Mouse (Mus musculus) midbrain, embryonic 15.5 days (tissue): ENCODE results near the gene Hdac9. TPM values are rescaled to one million over a fixed set of nuclear protein-coding genes. Genes with fewer than 3 reads are reported as not detected.
A peak's percentile ranks its signal among the peaks of the same experiment; 100 is the strongest.

Experiments
- ATAC-seq: fragments of 200-750 bp; cut with Nextera tagmentation; replicated peaks from 2 replicates; pipeline ENCODE4 v1.8.0; 2017; ENCODE audit warnings: moderate TSS enrichment
- H3K27ac ChIP-seq: fragments of 300-500 bp; sonication (generic); 2 replicates; pipeline ENCODE4 v1.5.1; 2015; ENCODE audit warnings: mild to moderate bottlenecking, inconsistent platforms
- H3K27me3 ChIP-seq: fragments of 300-500 bp; sonication (generic); replicated peaks from 2 replicates; pipeline ENCODE4 v1.6.1; 2015; ENCODE audit warnings: inconsistent platforms
- H3K36me3 ChIP-seq: fragments of 300-500 bp; sonication (generic); replicated peaks from 2 replicates; pipeline ENCODE4 v1.6.1; 2015; ENCODE audit warnings: inconsistent platforms
- H3K4me1 ChIP-seq: fragments of 300-500 bp; sonication (generic); 2 replicates; pipeline ENCODE4 v1.6.1; 2015; ENCODE audit warnings: inconsistent platforms
- H3K4me2 ChIP-seq: fragments of 300-500 bp; sonication (generic); 2 replicates; pipeline ENCODE4 v1.6.1; 2015; ENCODE audit warnings: inconsistent platforms, mild to moderate bottlenecking, moderate library complexity
- H3K4me3 ChIP-seq: fragments of 300-500 bp; sonication (generic); 2 replicates; pipeline ENCODE4 v1.5.1; 2015; ENCODE audit warnings: mild to moderate bottlenecking, inconsistent platforms
- H3K9ac ChIP-seq: fragments of 300-500 bp; sonication (generic); 2 replicates; pipeline ENCODE4 v1.6.1; 2015; ENCODE audit warnings: mild to moderate bottlenecking, inconsistent platforms
- H3K9me3 ChIP-seq: fragments of 300-500 bp; sonication (generic); 2 replicates; pipeline ENCODE4 v1.6.1; 2016; ENCODE audit warnings: inconsistent platforms
- WGBS: fragments of 180-500 bp; shearing (Covaris S2); methylation state at CpG from one replicate; pipeline ENCODE4 v1.1.7; 2015; ENCODE audit warnings: mixed read lengths; 5-methylcytosine and 5-hydroxymethylcytosine counted together
- polyA plus RNA-seq: library from polyadenylated mRNA; unstranded; fragments of >200 nt; fragmentation: Nextera tagmentation; extraction: Ambion mirVana; gene quantifications from 2 replicates; pipeline ENCODE4 v1.2.1, GENCODE M21; 2015

The Hdac9 gene
- polyA plus RNA-seq, 1 experiment from 2014 or later, result 10.8 TPM

GRCm38 (mm10) chr12:34619101-34619500 is 297.8 kb downstream of the Hdac9 start:
- Histone ChIP-seq H3K4me1 (peaks cover 4% of the 10 kb centered on the region; the same call in 1 of the 2 replicates), H3K4me2 (no peak overlapping the region), H3K36me3 (no peaks in the 10 kb centered on the region), H3K9me3 (no peaks in the 10 kb centered on the region), H3K4me3 (no peak overlapping the region), H3K27ac (no peak overlapping the region), H3K27me3 (no peaks in the 10 kb centered on the region), H3K9ac (no peak overlapping the region)
- 81% methylated on average over 5 of the region's 5 CpGs for WGBS
- ATAC-seq, result no peak

- no peak overlapping the region for H3K9ac ChIP-seq
- no peaks in the 10 kb centered on the region for H3K36me3 ChIP-seq
- H3K27me3 ChIP-seq, result no peaks in the 10 kb centered on the region
- no peak for ATAC-seq
- H3K27ac ChIP-seq, result no peak overlapping the region
- H3K4me2 ChIP-seq, result no peak overlapping the region
- peaks cover 4% of the 10 kb centered on the region; the same call in 1 of the 2 replicates for H3K4me1 ChIP-seq
- no peak overlapping the region for H3K4me3 ChIP-seq
- WGBS, result 77% methylated on average over 3 of the region's 3 CpGs
- H3K9me3 ChIP-seq, result no peaks in the 10 kb centered on the region
Measured at GRCm38 (mm10) chr12:34618321-34618720, 298.6 kb downstream of the Hdac9 start.

DNA sequence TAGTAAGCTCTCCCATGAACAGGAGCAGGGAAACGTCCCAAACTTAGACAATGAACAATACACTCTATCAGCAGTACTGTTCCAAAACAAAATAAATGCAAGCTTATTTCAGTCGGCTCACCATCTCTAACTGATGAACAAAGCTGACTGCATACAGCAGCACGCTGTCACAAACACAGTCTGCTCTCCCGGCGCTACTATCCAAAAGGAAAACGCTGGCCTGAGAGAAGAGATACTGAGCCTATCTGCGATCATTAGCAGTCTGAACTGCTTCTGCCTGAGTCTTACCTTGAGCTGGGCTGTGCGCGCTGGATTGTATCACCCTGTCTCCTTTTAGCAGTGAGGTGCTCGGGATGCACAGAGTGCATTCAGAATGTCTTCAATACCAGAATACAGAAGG is 299.1 kb downstream of the Hdac9 start:
- peak; percentile 61 for ATAC-seq
- Histone ChIP-seq H3K4me1 (peaks cover 4% of the 10 kb centered on the region; the same call in 1 of the 2 replicates), H3K27ac (no peak overlapping the region), H3K4me3 (no peak overlapping the region), H3K36me3 (no peaks in the 10 kb centered on the region), H3K27me3 (no peaks in the 10 kb centered on the region), H3K4me2 (peak overlapping the region; percentile 11; the same call in 1 of the 2 replicates), H3K9me3 (no peaks in the 10 kb centered on the region), H3K9ac (no peak overlapping the region)
- WGBS, result 59% methylated on average over 10 of the region's 10 CpGs

DNA sequence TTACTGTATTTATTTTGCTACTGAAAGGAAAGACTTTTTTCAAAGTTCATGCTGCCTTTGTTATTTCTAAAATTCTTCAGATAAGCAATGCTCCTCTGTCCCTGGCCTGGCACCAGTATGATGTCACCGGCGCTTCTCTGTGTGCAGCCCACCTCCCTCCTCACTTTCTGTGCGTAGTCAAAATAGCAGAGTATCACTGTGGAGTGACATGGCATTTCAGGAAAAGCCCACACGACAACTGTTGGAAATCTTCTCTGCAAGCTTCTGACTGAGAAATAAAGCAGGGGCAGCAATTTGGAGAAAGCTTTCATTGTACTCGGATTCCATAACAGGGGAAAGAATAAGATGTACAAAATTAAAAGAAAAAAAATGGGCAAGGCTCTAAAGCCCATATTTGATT is 302.1 kb downstream of the Hdac9 start:
- H3K4me1 ChIP-seq, result peaks cover 4% of the 10 kb centered on the region; the same call in 1 of the 2 replicates
- no peak overlapping the region for H3K4me3 ChIP-seq
- 74% methylated on average over 5 of the region's 5 CpGs for WGBS
- no peak for ATAC-seq
- H3K36me3 ChIP-seq, result no peaks in the 10 kb centered on the region
- no peaks in the 10 kb centered on the region for H3K27me3 ChIP-seq
- H3K27ac ChIP-seq, result no peak overlapping the region
- no peak overlapping the region for H3K4me2 ChIP-seq
- H3K9ac ChIP-seq, result no peak overlapping the region
- H3K9me3 ChIP-seq, result no peaks in the 10 kb centered on the region

DNA sequence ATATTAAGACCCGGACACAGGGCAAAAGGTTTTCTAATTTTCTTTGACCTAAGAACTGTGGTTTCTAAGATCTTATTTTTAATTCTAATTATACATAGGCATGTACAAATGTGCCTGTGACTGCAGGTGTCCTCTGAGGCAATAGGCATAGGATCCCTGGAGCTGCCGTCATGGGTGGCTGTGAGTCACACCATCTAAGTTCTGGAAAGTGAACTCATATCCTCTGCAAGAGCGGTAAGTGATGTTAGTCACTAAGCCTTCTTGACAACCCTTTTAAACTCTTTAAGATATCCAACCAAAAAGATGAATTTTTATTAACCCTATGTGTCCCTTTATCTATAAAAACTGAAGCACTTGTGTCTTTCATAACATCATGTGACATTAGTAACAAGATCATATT is 304.4 kb downstream of the Hdac9 start:
- Histone ChIP-seq H3K9ac (no peak overlapping the region), H3K9me3 (no peaks in the 10 kb centered on the region), H3K27me3 (no peaks in the 10 kb centered on the region), H3K4me2 (no peak overlapping the region), H3K4me1 (no peaks in the 10 kb centered on the region), H3K36me3 (no peaks in the 10 kb centered on the region), H3K4me3 (no peak overlapping the region), H3K27ac (no peak overlapping the region)
- no peak for ATAC-seq
- WGBS, result 88% methylated on average over 3 of the region's 3 CpGs

DNA sequence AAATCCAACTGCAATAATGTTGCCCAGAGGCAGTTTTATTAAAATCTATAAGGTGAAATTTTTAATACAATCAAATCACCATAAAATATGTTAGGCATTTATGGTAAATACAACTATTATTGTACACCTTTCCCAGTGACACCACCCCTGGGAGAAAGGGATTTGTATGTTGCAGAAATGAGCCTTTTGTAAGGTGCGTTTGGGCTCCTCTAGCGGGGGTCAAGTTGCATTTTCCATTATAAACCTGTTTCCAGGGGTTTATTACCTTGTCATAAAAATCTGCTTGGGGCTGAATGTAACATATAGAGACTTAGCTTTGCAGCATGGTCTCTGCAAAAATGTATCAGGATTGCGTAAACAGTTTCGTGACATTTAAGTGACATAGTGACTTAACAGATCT is 312.4 kb downstream of the Hdac9 start:
- no peak for ATAC-seq
- Histone ChIP-seq H3K4me2 (no peak overlapping the region), H3K4me3 (no peak overlapping the region), H3K27me3 (no peaks in the 10 kb centered on the region), H3K9ac (no peak overlapping the region), H3K27ac (no peak overlapping the region), H3K4me1 (no peaks in the 10 kb centered on the region), H3K36me3 (no peaks in the 10 kb centered on the region), H3K9me3 (no peaks in the 10 kb centered on the region)
- WGBS, result 87% methylated on average over 4 of the region's 4 CpGs

- Histone ChIP-seq H3K4me1 (no peaks in the 10 kb centered on the region), H3K36me3 (no peaks in the 10 kb centered on the region), H3K4me2 (no peak overlapping the region), H3K9ac (no peak overlapping the region), H3K27me3 (no peaks in the 10 kb centered on the region), H3K4me3 (no peak overlapping the region), H3K27ac (no peak overlapping the region), H3K9me3 (no peaks in the 10 kb centered on the region)
- no peak for ATAC-seq
- 93% methylated on average over 10 of the region's 10 CpGs for WGBS
Measured at GRCm38 (mm10) chr12:34594167-34594793, 322.6 kb downstream of the Hdac9 start.

DNA sequence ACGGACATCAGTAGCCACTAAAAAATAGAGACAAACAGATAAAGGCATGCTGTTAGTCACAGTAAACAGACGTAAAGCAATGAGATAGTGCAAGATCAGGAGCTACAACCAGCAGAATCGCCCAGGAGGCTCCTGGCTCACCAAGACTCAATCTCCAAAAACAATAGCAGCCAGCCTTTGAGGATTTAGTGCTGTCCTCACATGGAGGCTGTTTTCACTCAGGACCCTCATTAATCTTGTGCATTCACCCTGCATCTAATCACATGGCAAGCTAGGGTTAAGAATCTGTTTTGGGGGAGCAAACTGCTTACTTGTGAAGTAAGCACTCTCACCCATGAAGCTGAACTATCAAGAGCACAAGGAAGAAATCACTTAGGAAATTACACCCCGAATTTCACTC is 329.7 kb downstream of the Hdac9 start:
- no peak for ATAC-seq
- Histone ChIP-seq H3K9ac (no peak overlapping the region), H3K27ac (no peak overlapping the region), H3K36me3 (no peaks in the 10 kb centered on the region), H3K9me3 (no peaks in the 10 kb centered on the region), H3K4me2 (no peak overlapping the region), H3K4me1 (peaks cover 4% of the 10 kb centered on the region; the same call in 1 of the 2 replicates), H3K27me3 (no peaks in the 10 kb centered on the region), H3K4me3 (no peak overlapping the region)
- WGBS, result 43% methylated on average over 4 of the region's 4 CpGs

GRCm38 (mm10) chr12:34582522-34582921 is 334.4 kb downstream of the Hdac9 start:
- Histone ChIP-seq H3K9me3 (no peaks in the 10 kb centered on the region), H3K4me1 (peaks cover 4% of the 10 kb centered on the region; the same call in 1 of the 2 replicates), H3K36me3 (no peaks in the 10 kb centered on the region), H3K27me3 (no peaks in the 10 kb centered on the region), H3K9ac (no peak overlapping the region), H3K27ac (no peak overlapping the region), H3K4me3 (no peak overlapping the region), H3K4me2 (no peak overlapping the region)
- WGBS, result 86% methylated on average over 4 of the region's 4 CpGs
- no peak for ATAC-seq

DNA sequence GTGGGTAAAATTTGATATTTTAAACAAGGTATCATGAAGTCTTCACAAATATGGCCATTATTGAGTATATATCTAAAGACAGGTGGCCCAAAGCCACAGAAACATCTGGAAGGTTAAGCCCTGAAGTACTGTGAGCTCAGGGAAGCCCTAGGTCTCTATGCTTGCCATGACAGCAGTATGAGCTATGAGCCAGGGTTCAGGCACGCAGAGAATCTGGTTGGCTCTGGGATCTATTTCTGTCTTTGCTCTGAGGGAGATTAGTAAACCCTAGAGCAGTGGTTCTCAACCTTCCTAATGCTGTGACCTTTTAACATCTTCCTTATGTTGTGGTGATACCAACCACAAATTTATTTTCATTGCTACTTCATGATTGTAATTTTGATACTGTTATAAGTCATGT is 337.7 kb downstream of the Hdac9 start:
- H3K27ac ChIP-seq, result no peak overlapping the region
- WGBS, result 91% methylated on average over 1 of the region's 1 CpGs

GRCm38 (mm10) chr12:34571069-34571468 is 345.8 kb downstream of the Hdac9 start:
- H3K4me1 ChIP-seq, result 0 out of 2 replicates have a peak, but pooled peaks cover 3% of the 10 kb centered on the region
- peak; percentile 53; the same call in 1 of the 2 replicates for ATAC-seq
- H3K9ac ChIP-seq, result no peak overlapping the region
- no peaks in the 10 kb centered on the region for H3K27me3 ChIP-seq
- H3K9me3 ChIP-seq, result no peaks in the 10 kb centered on the region
- no peak overlapping the region for H3K4me3 ChIP-seq
- no peaks in the 10 kb centered on the region for H3K36me3 ChIP-seq
- 59% methylated on average over 1 of the region's 1 CpGs for WGBS
- H3K27ac ChIP-seq, result peak overlapping the region; percentile 26; the same call in 1 of the 2 replicates
- H3K4me2 ChIP-seq, result no peak overlapping the region

More for the DNA sequence above, 337.7 kb downstream of the Hdac9 start:
- no peak overlapping the region for H3K9ac ChIP-seq
- no peak overlapping the region for H3K4me2 ChIP-seq
- H3K4me1 ChIP-seq, result no peaks in the 10 kb centered on the region
- H3K36me3 ChIP-seq, result no peaks in the 10 kb centered on the region
- no peaks in the 10 kb centered on the region for H3K9me3 ChIP-seq
- no peak overlapping the region for H3K4me3 ChIP-seq
- no peaks in the 10 kb centered on the region for H3K27me3 ChIP-seq
- no peak for ATAC-seq

DNA sequence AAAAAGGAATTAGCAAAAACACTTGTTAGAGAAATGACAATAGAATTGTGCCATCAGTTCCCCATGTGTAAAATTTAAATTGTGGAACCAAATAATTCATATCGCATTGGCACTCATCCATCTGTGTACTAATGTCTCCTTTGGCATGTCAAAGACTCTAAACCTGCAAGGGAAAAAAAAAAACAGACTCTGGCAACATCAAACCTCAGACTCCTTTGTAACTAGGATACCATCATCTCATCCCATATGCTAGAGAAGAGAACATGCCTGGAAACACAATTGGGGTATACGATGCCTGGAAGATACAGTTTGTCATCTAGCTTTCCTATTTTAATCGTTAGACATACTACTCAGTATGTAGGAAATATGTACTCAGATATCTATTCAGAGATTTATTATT is 347.4 kb downstream of the Hdac9 start:
- H3K27me3 ChIP-seq, result no peaks in the 10 kb centered on the region
- peak; percentile 47; the same call in 1 of the 2 replicates for ATAC-seq
- 77% methylated on average over 3 of the region's 3 CpGs for WGBS

GRCm38 (mm10) chr12:34569052-34569451 is 347.8 kb downstream of the Hdac9 start:
- Histone ChIP-seq H3K27me3 (no peaks in the 10 kb centered on the region), H3K4me2 (no peak overlapping the region), H3K9me3 (no peaks in the 10 kb centered on the region), H3K27ac (no peak overlapping the region), H3K4me3 (no peak overlapping the region), H3K4me1 (0 out of 2 replicates have a peak, but pooled peaks cover 3% of the 10 kb centered on the region), H3K36me3 (no peaks in the 10 kb centered on the region), H3K9ac (no peak overlapping the region)
- 45% methylated on average over 3 of the region's 3 CpGs for WGBS
- ATAC-seq, result peak; percentile 82

More for the DNA sequence above, 347.4 kb downstream of the Hdac9 start:
- H3K4me3 ChIP-seq, result no peak overlapping the region
- 0 out of 2 replicates have a peak, but pooled peaks cover 3% of the 10 kb centered on the region for H3K4me1 ChIP-seq
- no peak overlapping the region for H3K4me2 ChIP-seq
- H3K27ac ChIP-seq, result no peak overlapping the region
- H3K9ac ChIP-seq, result no peak overlapping the region
- no peaks in the 10 kb centered on the region for H3K36me3 ChIP-seq
- H3K9me3 ChIP-seq, result no peaks in the 10 kb centered on the region
